Mouse (Mus musculus) embryonic fibroblast, embryonic 13.5 days (primary cell): ENCODE measurements around the gene Sfmbt1. TPM values are rescaled to one million over a fixed set of nuclear protein-coding genes. Genes with fewer than 3 reads are reported as not detected.

Experiments
- H3K27ac ChIP-seq: 2 replicates; pipeline ENCODE4 v1.5.1; 2012; ENCODE audit warnings: low read length, control low read depth, inconsistent platforms; ENCODE audit not compliant: insufficient read depth
- H3K4me1 ChIP-seq: 2 replicates; pipeline ENCODE4 v1.6.1; 2011; ENCODE audit warnings: low read length; ENCODE audit not compliant: control insufficient read depth, insufficient read depth
- H3K4me3 ChIP-seq: 2 replicates; pipeline ENCODE4 v1.5.1; 2011; ENCODE audit warnings: mild to moderate bottlenecking, control low read depth, low read length; ENCODE audit not compliant: insufficient read depth
- CTCF ChIP-seq: IDR thresholded peaks from 2 replicates; pipeline ENCODE4 v1.5.1; 2011; ENCODE audit warnings: mild to moderate bottlenecking, control low read depth, low read length, moderate library complexity, borderline replicate concordance; ENCODE audit not compliant: insufficient read depth
- POLR2A ChIP-seq: IDR thresholded peaks from 2 replicates; pipeline ENCODE4 v1.6.1; 2011; ENCODE audit warnings: low read depth, mild to moderate bottlenecking, control low read depth, low read length, moderate library complexity
- polyA plus RNA-seq: library from polyadenylated mRNA; stranded (reverse); fragments of >200 nt; gene quantifications from 2 replicates; pipeline ENCODE4 v1.2.4, GENCODE M21; 2011; ENCODE audit warnings: low read depth; ENCODE audit not compliant: missing spikeins, insufficient read length

The Sfmbt1 gene
- polyA plus RNA-seq, 1 experiment: 9.6 TPM

GRCm38 (mm10) chr14:30869391-30869801 is 154.7 kb downstream of the Sfmbt1 start:
- TF ChIP-seq CTCF (no peak), POLR2A (no peak)
- Histone ChIP-seq H3K4me1 (no peaks in the 10 kb centered on the region), H3K4me3 (no peak overlapping the region)

GRCm38 (mm10) chr14:30870206-30871147 is 155.8 kb downstream of the Sfmbt1 start:
- peak overlapping the region; percentile 82 for H3K27ac ChIP-seq
- TF ChIP-seq CTCF (no peak), POLR2A (0 out of 2 replicates have a peak, but pooled peaks have one; percentile 4)
- H3K4me3 ChIP-seq: no peak overlapping the region
- H3K4me1 ChIP-seq: no peaks in the 10 kb centered on the region

More at GRCm38 (mm10) chr14:30869391-30869801, 154.7 kb downstream of the Sfmbt1 start:
- H3K27ac ChIP-seq: no peak overlapping the region

Other genes with a start within 250 kb of the Sfmbt1 start
- gene Dcp1a, start 235.3 kb upstream of the Sfmbt1 start, polyA plus RNA-seq: 22.5 and 26.0 TPM in 2 replicates
- not detected in 2 replicates for gene Cacna1d, start 223.4 kb upstream of the Sfmbt1 start, polyA plus RNA-seq
- gene Tkt, start 166.5 kb upstream of the Sfmbt1 start, polyA plus RNA-seq: 288 and 417 TPM in 2 replicates
- 56.9 and 60.5 TPM in 2 replicates for gene Prkcd, start 88.6 kb upstream of the Sfmbt1 start, polyA plus RNA-seq
- 18.2 and 20.4 TPM in 2 replicates for gene Rft1, start 60.5 kb upstream of the Sfmbt1 start, polyA plus RNA-seq
- gene Tmem110, start 110.7 kb downstream of the Sfmbt1 start, polyA plus RNA-seq: 17.4 and 24.8 TPM in 2 replicates
- gene Mustn1, start 164.4 kb downstream of the Sfmbt1 start, polyA plus RNA-seq: 2.9 and 4.9 TPM in 2 replicates
- gene Itih4, start 171.6 kb downstream of the Sfmbt1 start, polyA plus RNA-seq: 0.13 TPM in 1 of 2 replicates, not detected in the other
- not detected in 2 replicates for gene Itih3, start 208.9 kb downstream of the Sfmbt1 start, polyA plus RNA-seq
- gene Itih1, start 228.4 kb downstream of the Sfmbt1 start, polyA plus RNA-seq: not detected in 2 replicates
- 7.5 and 9.6 TPM in 2 replicates for gene Nek4, start 236.5 kb downstream of the Sfmbt1 start, polyA plus RNA-seq